ENCODE assay signal across 20 mouse cellular contexts in the genomic region with DNA sequence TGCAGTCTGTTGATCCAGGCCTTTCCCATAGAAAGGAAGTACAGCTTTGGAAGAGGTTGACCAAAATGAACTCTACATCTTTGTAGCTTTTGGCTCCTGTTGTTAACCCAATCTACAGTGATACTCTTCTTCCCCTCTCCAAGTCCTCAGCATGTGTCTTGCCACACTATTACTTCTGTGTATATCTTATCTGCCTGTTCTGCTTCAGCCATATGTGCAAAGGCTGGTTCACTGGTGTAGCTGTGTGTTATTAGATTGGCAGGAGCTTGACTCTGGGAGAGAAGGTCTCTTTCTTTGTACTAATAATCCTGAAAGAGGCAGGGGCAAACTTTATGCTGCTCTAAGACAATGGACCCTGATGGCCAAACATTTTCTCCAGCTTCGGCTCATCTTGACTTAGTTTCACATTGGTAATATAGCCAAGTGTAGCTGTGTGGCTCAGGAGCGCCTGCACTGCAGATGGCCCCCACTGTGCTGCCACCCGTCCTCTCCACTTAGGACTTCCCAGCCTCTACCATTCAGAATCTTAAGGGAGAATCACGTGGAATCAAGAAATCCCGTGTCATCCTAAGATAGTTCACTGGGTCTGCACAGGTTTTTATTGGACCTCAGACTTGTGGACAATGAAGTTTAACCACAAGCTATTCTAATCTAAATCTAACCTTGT. TPM values are rescaled to one million over a fixed set of nuclear protein-coding genes. Genes with fewer than 3 reads are reported as not detected.
DNase-seq lines count a peak whose midpoint lies in the region; ATAC-seq and TF ChIP-seq lines count a peak whose summit lies in the region.
"Had no signal": no experiment of that assay in that cellular context is flagged by ENCODE, and none has a peak within 500 bp of the region (broad histone marks: within the 10 kb centered on the region; RNA-seq: fewer than 3 reads in every experiment).

No protein-coding gene starts in this region.

- H3K4me2 ChIP-seq in liver, embryonic 11.5 days: no peak overlapping the region
- no peak overlapping the region for H3K4me2 ChIP-seq in liver, embryonic 13.5 days
- no peak overlapping the region for H3K4me2 ChIP-seq in liver, postnatal 0 days (ENCODE audit: low read depth, low read length)
- H3K4me2 ChIP-seq in forebrain, embryonic 12.5 days: no peak overlapping the region
- H3K4me2 ChIP-seq: embryonic facial prominence, embryonic 15.5 days; forebrain, embryonic 13.5 days; heart, embryonic 11.5 days; hindbrain, embryonic 14.5 days had no signal

- no peak overlapping the region; the same call in 1 of the 2 replicates for H3K27ac ChIP-seq in liver, embryonic 11.5 days (ENCODE audit: low read depth, low read length)
- no peak overlapping the region for H3K27ac ChIP-seq in liver, embryonic 13.5 days
- no peak overlapping the region for H3K27ac ChIP-seq in liver, postnatal 0 days (ENCODE audit: low read depth)
- no peak overlapping the region for H3K27ac ChIP-seq in forebrain, embryonic 12.5 days
- H3K27ac ChIP-seq: embryonic facial prominence, embryonic 15.5 days; forebrain, embryonic 13.5 days; hindbrain, embryonic 10.5 days; hindbrain, embryonic 14.5 days had no signal

- 0 out of 2 replicates have a peak, but pooled peaks have one; percentile 12 for TF ChIP-seq EP300 in liver, postnatal 0 days (IDR thresholded peaks at IDR 0.05; ENCODE audit: low read depth)

- no peak for DNase-seq in liver, embryonic 11.5 days (ENCODE audit: low spot score)
- no peak for DNase-seq in liver
- DNase-seq in liver, embryonic 13.5 days: peak; percentile 9
- DNase-seq in liver, postnatal 0 days: no peak
- DNase-seq in embryo, embryonic 10.5 days (ENCODE audit: low spot score): no peak
- no peak for DNase-seq in cerebellum, postnatal 10 days
- DNase-seq: adrenal gland, adult 2 months; adrenal gland, postnatal 25 days; cerebellum, adult 18-20 months; cerebellum, adult 9-11 months; embryo, embryonic 11 days; forebrain, postnatal 0 days; gastrocnemius, postnatal 25 days had no signal

- H3K27me3 ChIP-seq in liver, embryonic 11.5 days (replicated peaks; ENCODE audit: control insufficient read depth, insufficient read depth, low read length): no peaks in the 10 kb centered on the region
- no peaks in the 10 kb centered on the region for H3K27me3 ChIP-seq in liver, embryonic 13.5 days
- H3K27me3 ChIP-seq in liver, postnatal 0 days (ENCODE audit: insufficient read depth, low read length): no peaks in the 10 kb centered on the region
- no peaks in the 10 kb centered on the region for H3K27me3 ChIP-seq in forebrain, embryonic 12.5 days
- H3K27me3 ChIP-seq: CH12.LX; embryonic facial prominence, embryonic 15.5 days; forebrain, embryonic 13.5 days had no signal

- peaks cover 7% of the 10 kb centered on the region for H3K4me1 ChIP-seq in liver, embryonic 11.5 days (replicated peaks; ENCODE audit: control insufficient read depth, insufficient read depth, low read length)
- peaks cover 17% of the 10 kb centered on the region for H3K4me1 ChIP-seq in liver, embryonic 13.5 days (replicated peaks)
- H3K4me1 ChIP-seq in liver, postnatal 0 days (ENCODE audit: insufficient read depth): no peaks in the 10 kb centered on the region
- no peaks in the 10 kb centered on the region for H3K4me1 ChIP-seq in forebrain, embryonic 12.5 days
- H3K4me1 ChIP-seq: embryonic facial prominence, embryonic 15.5 days; forebrain, embryonic 13.5 days; hindbrain, embryonic 10.5 days had no signal

- ATAC-seq in liver, embryonic 11.5 days (replicated peaks; ENCODE audit: low FRiP score): peak; percentile 90
- ATAC-seq in liver, embryonic 13.5 days (ENCODE audit: low read depth): peak; percentile 87
- ATAC-seq in liver, postnatal 0 days: peak; percentile 71
- ATAC-seq in forebrain, embryonic 12.5 days (ENCODE audit: low FRiP score): no peak
- ATAC-seq: forebrain, embryonic 13.5 days; forebrain, postnatal 0 days had no signal

- no peaks in the 10 kb centered on the region for H3K9me3 ChIP-seq in liver, embryonic 11.5 days (ENCODE audit: control insufficient read depth, low read length)
- H3K9me3 ChIP-seq in liver, embryonic 13.5 days (replicated peaks): no peaks in the 10 kb centered on the region
- H3K9me3 ChIP-seq in liver, postnatal 0 days (ENCODE audit: low read length): no peaks in the 10 kb centered on the region
- no peaks in the 10 kb centered on the region for H3K9me3 ChIP-seq in forebrain, embryonic 12.5 days
- H3K9me3 ChIP-seq: embryonic facial prominence, embryonic 15.5 days; forebrain, embryonic 13.5 days; hindbrain, embryonic 10.5 days had no signal

- 83% methylated on average over 5 of the region's 5 CpGs for WGBS in liver, embryonic 11.5 days
- 72% methylated on average over 5 of the region's 5 CpGs for WGBS in liver, embryonic 13.5 days (ENCODE audit: insufficient replicate concordance)
- WGBS in liver, postnatal 0 days (ENCODE audit: insufficient replicate concordance): 84% methylated on average over 5 of the region's 5 CpGs
- 89% methylated on average over 5 of the region's 5 CpGs for WGBS in forebrain, embryonic 12.5 days

- H3K4me3 ChIP-seq in liver, embryonic 11.5 days (ENCODE audit: low read depth, low read length): no peak overlapping the region
- H3K4me3 ChIP-seq in liver, embryonic 13.5 days (replicated peaks): no peak overlapping the region
- H3K4me3 ChIP-seq in liver, postnatal 0 days (ENCODE audit: low read depth, low read length): no peak overlapping the region
- no peak overlapping the region for H3K4me3 ChIP-seq in forebrain, embryonic 12.5 days (replicated peaks)
- H3K4me3 ChIP-seq: embryonic facial prominence, embryonic 15.5 days; forebrain, embryonic 13.5 days; hindbrain, embryonic 10.5 days had no signal

- H3K36me3 ChIP-seq in liver, embryonic 11.5 days (ENCODE audit: control insufficient read depth, insufficient read depth, low read length): peaks cover 16% of the 10 kb centered on the region; the same call in 1 of the 2 replicates
- H3K36me3 ChIP-seq in liver, embryonic 13.5 days: peaks cover 42% of the 10 kb centered on the region
- peaks cover 38% of the 10 kb centered on the region for H3K36me3 ChIP-seq in liver, postnatal 0 days (replicated peaks; ENCODE audit: insufficient read depth, low read length)
- peaks cover 42% of the 10 kb centered on the region for H3K36me3 ChIP-seq in forebrain, embryonic 12.5 days (replicated peaks)

- H3K9ac ChIP-seq in liver, embryonic 11.5 days (ENCODE audit: low read depth, low read length): no peak overlapping the region
- no peak overlapping the region for H3K9ac ChIP-seq in liver, embryonic 13.5 days
- H3K9ac ChIP-seq in liver, postnatal 0 days (replicated peaks): no peak overlapping the region
- no peak overlapping the region for H3K9ac ChIP-seq in forebrain, embryonic 12.5 days
- H3K9ac ChIP-seq: embryonic facial prominence, embryonic 15.5 days; forebrain, embryonic 13.5 days; forebrain, postnatal 0 days; hindbrain, embryonic 14.5 days had no signal

- no peak for TF ChIP-seq CTCF in liver, postnatal 0 days (IDR thresholded peaks at IDR 0.05; ENCODE audit: low read depth)

RNA-seq across cellular contexts. Expression of a gene that starts 40.3 kb away (rescaled TPM):
- 36.9 and 38.6 TPM in 2 replicates for polyA plus RNA-seq in liver, embryonic 11.5 days (2014; fragmentation: Nextera tagmentation; extraction: Ambion mirVana)
- 13.9 and 14.6 TPM in 2 replicates for polyA plus RNA-seq in liver, embryonic 13.5 days (2015; fragmentation: Nextera tagmentation; extraction: Ambion mirVana)
- 9.5 and 11.0 TPM in 2 replicates for polyA plus RNA-seq in liver, postnatal 0 days (2015; fragmentation: Nextera tagmentation; extraction: Ambion mirVana)
- polyA plus RNA-seq in forebrain, embryonic 12.5 days (2016; fragmentation: Nextera tagmentation; extraction: Ambion mirVana): 73.1 and 82.3 TPM in 2 replicates

RNA-seq across cellular contexts. Expression of a gene that starts 57.5 kb away (rescaled TPM):
- 91.3 and 94.1 TPM in 2 replicates for polyA plus RNA-seq in liver, embryonic 11.5 days (2014; fragmentation: Nextera tagmentation; extraction: Ambion mirVana)
- 42.2 and 45.1 TPM in 2 replicates for polyA plus RNA-seq in liver, embryonic 13.5 days (2015; fragmentation: Nextera tagmentation; extraction: Ambion mirVana)
- polyA plus RNA-seq in liver, postnatal 0 days (2015; fragmentation: Nextera tagmentation; extraction: Ambion mirVana): 28.1 and 32.7 TPM in 2 replicates
- polyA plus RNA-seq in forebrain, embryonic 12.5 days (2016; fragmentation: Nextera tagmentation; extraction: Ambion mirVana): 2,395 and 2,485 TPM in 2 replicates

Comparison
In these comparisons a context has a peak if more than half of its experiments do, and no peak if none do; other contexts are left out.
1. RNA of a gene that starts 57.5 kb away (polyA plus RNA-seq): 2,395 to 2,485 TPM in forebrain, embryonic 12.5 days; 91.3 to 94.1 TPM in liver, embryonic 11.5 days, 42.2 to 45.1 TPM in liver, embryonic 13.5 days and 28.1 to 32.7 TPM in liver, postnatal 0 days; every median in the first group is over 10 times any median in the second.